Mouse (Mus musculus): ENCODE data around the gene Bcas2.
"Not testable (repeated sequence)": the region's sequence is repeated elsewhere in the genome, so short reads cannot be mapped to it uniquely, and the experiment has no call there.

The Bcas2 gene

DNA sequence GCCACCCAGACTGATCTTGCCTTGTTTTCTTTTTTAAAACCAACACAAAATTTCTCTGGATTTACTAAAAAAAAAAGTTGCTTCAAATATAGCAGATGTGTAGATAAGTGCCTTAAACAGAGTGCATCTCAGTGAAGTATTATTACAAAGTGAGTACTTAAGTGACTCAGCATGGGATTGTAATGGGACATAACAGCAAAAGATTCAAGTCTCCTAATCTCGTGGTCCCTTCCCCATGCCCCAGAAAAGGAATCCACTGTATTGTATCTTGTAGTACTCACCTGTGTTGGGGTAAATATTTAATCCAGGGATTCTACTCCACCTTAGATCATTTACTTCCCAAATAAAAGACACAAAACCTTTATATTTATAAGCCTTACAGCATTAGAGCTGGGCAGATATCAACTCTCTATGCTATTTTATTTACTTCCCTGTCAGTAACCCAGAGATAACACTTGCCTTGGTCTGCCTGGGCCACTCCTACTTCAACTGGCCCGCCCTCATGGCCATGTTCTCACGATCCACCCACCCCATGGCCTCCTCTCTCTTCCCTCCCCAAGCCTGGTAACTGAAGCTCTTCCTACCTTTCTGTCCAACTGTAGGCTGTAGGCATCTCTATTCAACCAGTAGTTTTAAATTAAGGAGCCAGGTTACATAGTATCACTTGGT, 12.1 kb upstream of the Bcas2 start:
- no peak for DNase-seq (ENCODE audit: low read depth, low spot score)

DNA sequence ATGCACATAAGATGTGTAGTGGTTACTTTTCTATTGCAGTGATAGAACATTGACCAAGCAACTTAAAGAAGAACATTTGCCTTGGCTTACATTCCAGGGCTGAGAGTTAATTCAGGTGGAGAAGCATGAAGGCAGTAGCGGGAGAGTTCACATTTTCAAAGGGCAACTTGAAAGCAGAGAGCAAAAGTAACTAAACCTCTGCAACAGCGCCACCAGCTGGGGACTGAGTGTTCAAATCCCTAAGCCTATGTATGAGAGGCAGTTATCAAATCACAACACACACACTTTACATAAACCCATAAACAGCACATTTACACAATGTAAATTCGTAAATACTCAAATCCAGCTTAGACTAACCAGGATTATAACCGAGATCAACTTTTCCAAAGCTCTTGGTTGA, 1.7 kb upstream of the Bcas2 start:
- peak; percentile 87 for DNase-seq (ENCODE audit: low read depth, low spot score)

DNA sequence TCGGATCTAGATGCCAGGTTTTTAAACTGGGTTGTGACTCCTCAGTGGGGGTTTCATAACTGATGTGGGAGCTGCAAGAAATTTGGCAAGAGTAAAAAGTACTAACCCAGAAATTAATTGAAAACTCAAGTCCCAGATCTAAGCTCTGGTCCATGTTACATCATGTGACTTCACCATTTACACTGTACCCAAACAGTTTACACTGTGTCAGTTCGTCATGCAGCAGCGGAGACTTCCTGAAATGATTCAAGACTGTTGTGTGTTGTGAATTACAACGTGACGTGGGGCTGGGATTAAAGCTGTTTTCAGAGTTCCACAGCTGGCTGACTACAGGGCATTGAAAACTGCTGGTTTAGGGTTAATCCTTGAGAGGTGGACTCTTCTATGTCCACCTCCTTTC, 1.2 kb downstream of the Bcas2 start:
- DNase-seq (ENCODE audit: low read depth, low spot score), result no peak

DNA sequence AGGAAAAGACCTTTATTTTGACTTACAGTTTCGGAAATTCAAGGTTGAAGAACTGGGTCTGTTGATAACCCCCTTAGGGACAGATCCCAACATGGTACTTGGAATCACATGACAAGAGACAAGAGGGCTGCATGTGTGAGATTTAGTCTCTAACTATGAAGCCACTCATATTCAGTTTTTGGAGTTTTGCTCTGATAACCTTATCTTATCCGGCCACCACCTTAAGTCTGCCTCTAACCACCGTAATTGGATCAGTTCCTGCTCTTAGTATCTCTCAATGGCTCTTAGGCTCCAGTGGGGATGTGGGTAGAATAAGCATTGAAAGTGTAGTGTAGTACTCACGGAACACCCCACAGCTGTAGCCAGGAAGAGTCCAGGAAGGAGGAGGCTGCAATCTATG, 5.3 kb downstream of the Bcas2 start:
- no peak for DNase-seq (ENCODE audit: low read depth, low spot score)

DNA sequence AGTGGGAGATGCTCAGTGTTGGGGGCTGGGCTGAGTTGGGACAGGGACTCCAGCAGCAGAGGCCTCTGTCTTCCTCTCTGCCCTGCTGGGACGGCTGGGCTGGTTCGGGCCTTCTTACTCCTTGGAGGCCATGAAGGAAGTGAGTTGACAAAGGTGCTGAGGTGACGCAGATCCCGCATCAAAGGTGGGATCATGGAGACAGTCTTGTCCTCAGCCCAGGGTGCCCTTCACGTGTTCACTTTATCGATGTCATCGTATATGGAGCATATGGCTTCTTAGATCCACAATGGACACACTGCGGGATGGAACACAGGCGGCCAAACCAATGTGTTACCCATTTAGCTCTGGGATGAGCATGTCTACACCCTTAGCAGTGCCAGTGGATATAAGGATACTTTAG, 8.1 kb downstream of the Bcas2 start:
- DNase-seq (ENCODE audit: low read depth, low spot score), result no peak

DNA sequence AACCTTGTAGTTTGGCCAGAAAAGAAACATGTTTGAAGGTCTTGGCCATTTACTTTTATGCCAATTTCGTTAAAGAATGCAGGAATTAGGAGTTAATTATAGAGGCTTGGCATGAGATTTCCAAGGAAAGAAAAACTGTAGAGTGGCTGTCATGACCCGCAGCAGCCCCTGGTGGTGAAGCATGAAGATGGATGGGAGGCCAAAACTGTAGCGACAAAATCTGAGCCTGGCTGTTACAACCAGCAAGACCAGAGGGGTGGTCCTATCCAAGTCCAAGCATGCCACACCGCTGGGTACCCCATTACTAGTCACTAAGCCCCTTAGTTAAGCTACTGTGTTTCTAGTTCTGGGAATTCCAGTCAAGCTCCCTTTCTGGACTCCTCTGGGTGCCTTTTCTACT, 9.7 kb downstream of the Bcas2 start:
- no peak for DNase-seq (ENCODE audit: low read depth, low spot score)

DNA sequence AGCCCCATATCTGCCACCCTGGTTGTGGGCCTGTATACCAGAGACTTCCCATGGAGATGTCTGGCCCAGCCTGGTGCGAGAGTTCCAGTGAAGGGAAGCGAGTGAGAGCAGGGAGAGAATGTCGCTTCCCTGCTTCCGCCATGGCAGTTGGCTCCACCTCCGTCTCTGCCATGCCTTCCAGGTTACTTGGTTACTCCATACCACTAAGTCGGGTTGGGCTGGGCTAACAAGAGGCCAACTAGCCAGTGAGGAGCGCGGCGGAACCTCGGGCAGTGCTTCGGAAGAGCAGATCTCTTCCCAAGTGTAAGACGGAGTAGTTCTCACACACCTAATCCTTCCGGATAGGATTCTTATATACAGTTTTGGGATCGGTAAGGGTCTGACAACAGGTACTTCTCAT, 11.4 kb downstream of the Bcas2 start:
- DNase-seq (ENCODE audit: low read depth, low spot score), result no peak

DNA sequence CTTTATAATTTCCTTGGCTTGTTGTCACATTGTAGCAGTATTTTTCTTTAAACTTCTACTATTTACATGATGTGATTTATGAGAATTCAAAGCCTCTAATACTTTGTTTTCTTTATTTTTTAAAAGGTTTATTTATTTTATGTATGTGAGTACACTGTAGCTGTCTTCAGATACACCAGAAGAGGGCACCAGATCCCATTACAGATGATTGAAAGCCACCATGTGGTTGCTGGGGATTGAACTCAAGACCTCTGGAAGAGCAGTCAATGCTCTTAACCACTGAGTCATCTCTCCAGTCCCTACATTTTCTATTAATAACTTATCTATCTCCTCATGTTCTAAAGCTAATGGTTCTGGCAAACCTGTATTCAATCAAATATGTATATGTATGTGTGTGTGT, 13.0 kb downstream of the Bcas2 start:
- DNase-seq (ENCODE audit: low read depth, low spot score), result not testable (repeated sequence)

DNA sequence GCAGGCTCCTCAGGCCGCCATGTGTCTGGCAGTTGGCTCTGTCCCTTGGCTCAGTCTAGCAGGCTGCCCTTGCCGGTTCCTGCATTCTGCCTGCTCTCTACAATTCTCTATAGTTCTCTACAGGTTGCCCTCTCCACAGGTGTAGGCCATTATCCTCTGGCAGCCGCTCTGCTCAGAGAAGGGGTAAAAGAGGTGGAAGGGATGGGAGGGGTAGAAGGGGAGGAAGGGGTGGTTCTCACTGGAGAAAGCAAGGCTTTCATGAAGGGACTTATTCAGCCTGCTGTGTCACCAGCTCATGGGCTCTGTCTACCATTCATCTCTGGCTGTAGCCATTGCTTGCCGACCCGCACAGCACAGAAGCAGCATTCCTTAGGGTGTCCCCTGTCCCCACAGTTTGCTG, 17.0 kb downstream of the Bcas2 start:
- DNase-seq (ENCODE audit: low read depth, low spot score), result no peak

DNA sequence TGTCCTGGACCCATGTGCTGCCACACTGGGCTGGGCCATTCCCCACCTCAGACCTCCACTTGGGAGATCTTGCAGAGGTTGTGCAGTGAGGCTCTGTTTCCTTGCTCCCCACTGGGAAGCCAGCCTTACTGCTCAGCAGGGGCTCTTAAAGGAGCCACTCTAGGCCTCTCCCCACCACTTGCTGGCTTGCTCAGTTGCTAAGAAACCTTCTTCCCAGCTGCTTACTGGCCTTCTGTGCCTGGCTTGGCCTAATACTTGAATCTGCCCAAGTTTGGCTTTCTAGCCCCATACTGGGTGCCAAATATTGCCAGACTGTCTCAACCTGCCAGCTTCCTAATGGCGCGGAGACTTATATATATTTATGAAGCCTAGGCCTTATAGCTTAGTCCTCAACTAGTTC, 17.4 kb downstream of the Bcas2 start:
- no peak for DNase-seq (ENCODE audit: low read depth, low spot score)

DNA sequence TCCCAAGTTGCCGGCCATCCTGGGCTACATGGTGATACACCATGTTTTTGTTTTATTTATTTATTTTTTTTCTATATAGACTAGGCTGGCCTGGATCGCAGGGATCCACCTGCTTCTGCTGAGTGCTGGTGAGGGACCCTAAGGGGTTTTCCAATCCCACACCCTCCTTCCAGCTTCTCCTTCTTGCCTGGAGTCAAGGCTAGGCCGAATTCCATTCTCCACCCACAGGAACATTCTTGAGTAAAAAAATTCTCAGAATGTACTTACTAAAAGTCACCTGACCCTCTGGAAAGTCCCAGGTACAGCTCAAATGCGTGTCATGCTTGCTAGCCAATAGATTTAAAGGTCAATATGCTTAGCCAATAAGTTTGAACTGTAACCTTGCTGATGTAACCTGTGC, 20.7 kb downstream of the Bcas2 start:
- no peak for DNase-seq (ENCODE audit: low read depth, low spot score)

DNA sequence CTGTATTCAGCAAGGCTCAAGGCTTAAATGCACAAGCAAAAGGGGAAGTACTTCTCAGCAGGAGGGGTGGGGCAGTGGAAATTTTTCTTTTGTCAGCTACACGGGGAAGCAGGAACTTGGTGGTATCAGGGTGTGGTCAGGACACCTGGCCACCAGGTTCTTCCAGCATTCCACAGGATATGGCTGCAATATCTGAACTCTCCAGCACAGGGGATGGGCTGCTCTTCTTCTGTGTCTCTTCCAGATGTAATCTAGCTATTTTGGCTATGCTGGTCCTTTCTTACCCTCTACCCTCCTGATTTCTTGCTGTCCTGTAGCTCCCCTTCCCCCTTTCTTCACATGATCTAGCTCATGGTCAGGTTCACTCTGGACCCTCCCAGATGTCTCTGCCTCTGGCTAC, 21.7 kb downstream of the Bcas2 start:
- no peak for DNase-seq (ENCODE audit: low read depth, low spot score)

DNA sequence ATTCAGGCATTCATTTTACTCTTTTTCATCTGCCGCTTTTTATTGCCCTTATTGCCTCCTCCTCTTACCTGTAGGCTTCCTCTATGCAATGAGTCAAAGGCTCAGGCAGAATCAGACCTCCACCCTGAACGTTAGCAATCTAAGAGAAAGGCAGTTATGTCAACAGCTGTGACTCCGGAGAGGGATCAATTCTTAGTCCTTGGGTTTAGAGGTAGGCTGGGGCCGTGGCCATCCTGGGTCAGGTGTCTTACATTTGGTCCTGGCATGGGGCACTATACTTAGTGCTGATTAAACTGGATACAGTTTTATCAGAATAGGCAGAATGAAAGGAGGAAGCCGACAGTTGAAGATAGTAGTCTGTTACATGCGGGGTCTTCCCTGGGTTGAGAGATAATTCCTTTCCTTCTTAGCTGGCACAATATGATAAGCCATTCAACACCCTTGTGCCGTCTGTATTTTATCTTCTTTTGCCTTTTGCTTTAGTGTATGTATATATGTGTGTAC, 24.9 kb downstream of the Bcas2 start:
- DNase-seq (ENCODE audit: low read depth, low spot score), result no peak

DNA sequence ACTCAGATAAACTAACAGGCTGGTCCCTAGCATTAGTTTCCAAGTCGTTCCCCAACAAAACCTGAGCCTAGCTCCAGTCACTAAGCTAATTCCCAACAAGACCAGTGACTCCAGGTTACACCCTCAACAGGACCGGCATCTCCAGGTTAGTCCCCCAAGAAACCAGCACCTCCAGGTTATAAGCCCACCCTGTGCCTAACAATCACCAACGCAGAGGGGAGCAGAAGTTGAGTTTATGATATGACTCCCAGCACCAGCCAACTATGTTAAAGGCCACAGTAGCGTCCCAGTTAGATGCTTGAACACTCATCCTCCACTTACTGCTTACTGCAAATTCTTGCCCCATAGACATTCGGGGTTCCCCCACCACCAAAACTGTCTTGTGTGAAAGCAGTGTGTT, 27.9 kb downstream of the Bcas2 start:
- no peak for DNase-seq (ENCODE audit: low read depth, low spot score)

DNA sequence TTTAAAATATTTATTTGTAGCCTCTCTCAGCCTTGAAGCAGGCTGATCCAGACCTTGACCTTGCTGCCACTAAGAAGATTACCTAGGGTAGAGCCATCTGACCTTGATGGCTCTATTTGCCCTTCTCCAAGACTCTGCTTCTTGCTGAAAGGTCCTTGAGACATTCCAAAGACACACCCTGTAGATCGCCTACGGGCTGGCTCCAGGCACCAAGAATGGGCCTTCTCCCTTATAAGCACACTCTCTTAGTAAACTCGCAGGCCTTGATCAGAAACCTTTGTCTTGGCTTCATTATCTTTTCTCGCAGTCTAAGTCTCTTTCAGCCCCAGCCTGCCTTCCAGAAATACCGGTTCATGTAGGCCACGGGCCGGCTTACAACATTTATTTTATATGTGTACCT, 29.6 kb downstream of the Bcas2 start:
- not testable (repeated sequence) for DNase-seq (ENCODE audit: low read depth, low spot score)

DNA sequence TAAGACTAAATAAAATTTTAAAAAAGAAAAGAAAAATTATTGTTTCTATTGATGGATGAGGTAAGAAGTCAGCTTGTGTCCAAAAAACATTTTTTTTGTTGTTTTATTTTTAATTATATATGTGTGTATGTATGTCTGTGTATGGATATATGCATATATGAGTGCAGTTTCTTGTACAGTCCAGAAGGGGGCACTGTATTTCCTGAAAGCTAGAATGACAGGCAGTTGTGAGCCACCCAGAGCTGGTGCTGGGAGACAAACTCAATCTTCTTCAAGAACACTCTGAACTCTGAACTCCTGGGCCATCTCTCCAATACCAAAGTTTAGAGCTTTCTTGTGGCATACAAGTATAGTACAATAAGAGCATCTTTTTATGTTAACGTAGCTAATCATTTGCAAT, 32.1 kb downstream of the Bcas2 start:
- DNase-seq (ENCODE audit: low read depth, low spot score), result no peak

DNA sequence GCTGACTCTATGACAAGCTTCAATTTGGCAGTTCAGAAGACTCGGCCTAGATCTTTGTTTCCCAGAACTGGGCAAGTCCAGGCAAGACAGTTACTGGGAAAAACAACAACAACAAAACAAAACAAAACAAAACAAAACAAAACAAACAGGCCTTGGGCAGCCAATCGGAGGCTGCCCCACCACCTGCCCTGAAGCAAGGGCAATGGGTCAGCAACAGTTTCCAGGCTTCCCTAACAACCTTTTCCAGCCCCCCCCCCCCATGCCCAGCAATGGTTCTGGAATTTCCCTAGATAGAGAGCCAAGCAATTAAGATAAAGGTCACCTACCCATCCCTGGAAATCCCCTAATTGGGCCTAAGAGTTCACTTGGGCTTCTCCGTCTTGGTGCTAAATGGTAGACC, 33.0 kb downstream of the Bcas2 start:
- no peak for DNase-seq (ENCODE audit: low read depth, low spot score)

DNA sequence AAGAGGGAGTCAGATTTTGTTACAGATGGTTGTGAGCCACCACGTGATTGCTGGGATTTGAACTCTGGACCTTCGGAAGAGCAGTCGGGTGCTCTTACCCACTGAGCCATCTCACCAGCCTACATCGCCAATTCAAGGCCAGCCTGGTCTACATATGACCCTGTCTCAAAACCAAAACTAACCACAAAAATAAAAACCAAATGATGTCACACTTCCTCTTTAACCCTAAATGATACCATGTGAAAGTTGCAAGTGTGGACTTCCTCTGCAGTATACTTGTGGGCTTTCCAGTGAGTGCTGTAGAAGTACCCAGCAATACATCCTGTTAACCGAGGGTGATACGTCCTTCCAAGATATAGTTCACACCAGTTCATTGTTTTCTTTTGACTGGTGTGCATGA, 34.9 kb downstream of the Bcas2 start:
- DNase-seq (ENCODE audit: low read depth, low spot score), result no peak

DNA sequence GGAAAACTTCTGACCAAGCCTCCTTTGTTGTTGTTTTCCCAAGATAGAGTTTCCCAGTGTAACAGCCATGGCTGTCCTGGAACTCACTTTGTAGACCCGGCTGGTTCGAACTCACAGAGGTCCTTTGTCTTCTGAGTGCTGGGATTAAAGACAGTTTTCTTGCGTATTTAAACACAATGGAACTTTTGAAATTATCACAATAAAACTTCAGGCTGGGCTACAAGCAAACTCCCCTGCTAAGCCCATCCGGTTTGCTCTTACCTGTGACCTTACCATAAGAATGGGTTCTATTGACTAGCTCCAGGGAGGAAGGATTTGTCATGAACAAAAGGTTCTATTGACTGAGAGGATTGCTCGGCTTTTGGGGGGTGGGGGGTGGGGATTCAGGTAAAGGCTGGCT, 36.3 kb downstream of the Bcas2 start:
- no peak for DNase-seq (ENCODE audit: low read depth, low spot score)

DNA sequence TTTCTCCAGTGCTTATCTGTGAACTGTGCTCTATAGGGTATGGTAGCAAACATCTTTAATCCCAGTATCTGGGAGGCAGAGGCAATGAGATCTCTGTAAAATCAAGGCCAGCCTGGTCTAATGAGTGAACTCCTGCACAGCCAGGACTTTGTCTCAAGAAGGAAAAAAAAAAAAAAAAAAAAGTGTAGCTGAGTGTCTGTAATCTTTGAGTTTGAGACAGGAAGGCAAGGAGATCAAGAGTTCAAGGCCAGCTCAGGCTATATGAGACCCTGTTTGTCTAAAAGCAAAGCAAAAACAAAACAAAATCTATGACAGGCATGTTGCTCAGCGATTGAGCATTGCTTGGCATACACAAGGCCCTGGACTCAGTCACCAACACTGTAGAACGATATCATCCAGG, 36.8 kb downstream of the Bcas2 start:
- DNase-seq (ENCODE audit: low read depth, low spot score), result no peak

DNA sequence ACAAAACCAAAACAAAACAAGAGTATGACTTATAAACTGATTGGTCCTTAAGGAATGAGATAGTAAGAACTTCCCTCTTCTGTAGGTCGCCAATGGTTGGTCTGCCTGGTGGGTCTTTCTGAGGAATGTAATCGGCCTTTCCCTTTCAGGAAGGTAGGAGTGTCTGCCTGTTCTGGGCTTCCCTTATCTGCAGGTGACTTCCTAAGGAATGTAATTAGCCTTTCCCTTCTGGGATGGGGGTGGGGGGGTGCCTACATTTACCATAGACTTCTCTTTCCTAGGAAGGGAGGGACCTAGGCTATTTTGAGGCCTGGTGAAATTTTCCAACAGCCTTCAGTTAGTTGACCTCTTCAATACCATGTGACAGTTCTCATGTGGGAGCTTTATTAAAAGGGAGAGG, 39.6 kb downstream of the Bcas2 start:
- DNase-seq (ENCODE audit: low read depth, low spot score), result no peak

DNA sequence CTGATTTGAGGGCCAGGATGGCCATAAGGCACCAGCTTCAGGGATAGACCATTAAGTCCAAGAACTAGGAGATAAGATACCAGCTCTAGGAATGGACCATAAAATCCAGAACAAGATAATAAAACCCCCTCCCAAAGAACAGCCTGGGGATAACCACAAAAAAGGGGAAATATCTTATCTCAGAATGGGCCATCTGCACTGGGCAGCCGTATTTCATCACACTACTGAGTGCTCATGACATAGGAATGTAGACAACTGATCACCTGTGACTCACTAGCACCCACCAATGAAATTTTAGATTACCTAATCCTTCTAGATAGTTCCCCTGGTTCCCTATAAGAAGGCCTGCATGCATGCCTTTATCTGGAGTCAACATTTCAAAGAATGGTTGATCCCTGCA, 40.7 kb downstream of the Bcas2 start:
- DNase-seq (ENCODE audit: low read depth, low spot score), result no peak

DNA sequence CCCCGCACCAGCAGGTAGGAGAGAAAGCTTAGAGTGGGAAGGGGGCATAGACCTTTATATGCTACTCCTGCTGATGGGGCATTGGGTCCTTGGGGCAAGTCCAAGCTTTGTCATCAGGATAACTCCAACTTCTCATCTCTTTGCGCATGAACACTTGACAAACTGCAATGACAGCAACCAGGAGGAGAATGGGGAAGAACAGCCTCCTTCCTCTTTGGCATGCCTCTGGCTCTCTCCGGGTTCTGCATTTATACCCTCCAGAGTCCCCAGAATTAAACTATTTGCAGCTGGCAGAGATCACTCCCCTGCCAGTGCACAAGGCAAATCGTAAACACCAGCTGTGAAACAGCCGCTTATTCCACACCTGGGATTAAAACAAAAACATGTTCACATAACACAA, 42.1 kb downstream of the Bcas2 start:
- no peak for DNase-seq (ENCODE audit: low read depth, low spot score)

DNA sequence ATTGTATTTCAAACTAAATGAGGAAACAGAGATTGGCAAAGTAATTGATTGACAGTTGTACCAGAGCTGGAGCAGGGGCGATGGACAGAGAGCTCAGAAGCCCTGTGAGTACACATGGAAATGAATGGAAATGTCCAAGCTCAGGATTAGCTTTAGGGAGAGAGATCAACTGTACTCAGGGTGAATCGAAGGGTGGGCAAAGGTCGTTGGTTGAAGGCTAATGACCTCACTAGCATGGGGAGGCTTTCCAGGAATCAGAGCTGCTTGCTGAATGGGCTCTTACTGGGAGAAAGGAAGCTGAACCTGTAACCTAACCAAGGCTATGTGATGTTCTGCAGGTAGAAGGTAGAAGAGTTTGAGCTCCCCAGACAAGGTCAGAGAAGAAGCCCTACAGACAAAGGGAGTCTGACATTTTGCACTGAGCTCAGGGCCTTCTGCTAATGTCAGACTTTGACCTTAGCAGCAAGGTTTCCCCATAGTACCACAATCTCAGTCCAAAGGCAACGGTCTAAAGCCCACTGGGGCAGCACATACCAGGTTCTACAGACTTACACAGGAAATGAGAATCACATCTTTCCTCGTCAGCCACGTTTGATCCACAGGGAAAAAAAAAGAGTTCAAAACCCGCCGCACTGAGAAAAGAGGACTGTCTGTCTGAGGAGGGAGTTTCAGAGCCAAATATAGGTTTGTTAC, 43.3 kb downstream of the Bcas2 start:
- no peak for DNase-seq (ENCODE audit: low read depth, low spot score)
